Mouse (Mus musculus) adrenal gland, postnatal 4 days (tissue): Measurements from ENCODE around the gene Dclk1. TPM values are rescaled to one million over a fixed set of nuclear protein-coding genes. Genes with fewer than 3 reads are reported as not detected.

Source experiments
- DNase-seq, 2 experiments: peaks; one replicate each; pipeline ENCODE4 v3.0.0; 2021 to 2022; ENCODE audit warnings: low spot score in 2 of 2, mixed read lengths in 2 of 2
- total RNA-seq, 2 experiments: library from RNA; stranded (reverse); gene quantifications; 2 replicates each; pipeline ENCODE4 v1.2.3; 2021

Dclk1 gene
- total RNA-seq, 2 experiments from 2014 or later = 23.0 to 25.0 TPM

DNA sequence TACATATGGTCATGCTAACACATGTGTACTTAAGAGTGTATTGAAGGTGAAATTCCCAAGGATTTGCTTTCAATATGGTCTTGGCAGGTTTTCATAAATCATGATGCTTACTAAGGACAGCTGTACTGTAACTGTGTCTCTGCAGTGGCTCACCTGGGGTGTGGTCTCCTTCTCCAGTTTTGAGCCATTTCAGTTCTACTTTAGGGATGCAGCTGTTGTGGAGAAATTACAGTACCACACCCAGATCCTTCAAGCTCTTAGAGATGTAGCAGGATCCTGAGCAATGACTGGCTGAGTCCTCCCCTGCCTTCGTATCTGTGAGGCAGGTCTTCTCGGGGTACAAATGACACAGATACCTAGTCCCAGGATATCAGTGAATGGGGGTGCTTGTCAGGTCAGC is 8.5 kb downstream of the Dclk1 start:
- DNase-seq = no peak

DNA sequence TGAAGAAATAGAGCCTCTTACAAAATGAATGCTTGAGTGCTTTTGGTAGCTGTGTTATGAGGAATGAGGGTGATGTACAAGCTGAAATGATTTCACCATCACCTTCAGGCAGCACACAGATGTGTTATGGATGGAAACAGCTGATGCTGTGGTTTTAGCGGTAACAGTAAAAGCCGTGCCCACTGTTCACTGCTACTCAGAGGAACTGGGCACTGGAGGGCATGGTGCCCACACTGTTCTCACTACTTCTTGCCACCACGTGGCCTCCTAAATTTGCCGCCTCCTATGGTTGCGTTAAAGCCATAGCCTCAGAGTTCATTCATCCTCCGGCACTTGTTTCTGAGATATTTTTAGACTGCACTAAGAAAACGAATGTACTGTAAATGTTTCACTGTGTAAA is 18.0 kb downstream of the Dclk1 start:
- no peak for DNase-seq

DNA sequence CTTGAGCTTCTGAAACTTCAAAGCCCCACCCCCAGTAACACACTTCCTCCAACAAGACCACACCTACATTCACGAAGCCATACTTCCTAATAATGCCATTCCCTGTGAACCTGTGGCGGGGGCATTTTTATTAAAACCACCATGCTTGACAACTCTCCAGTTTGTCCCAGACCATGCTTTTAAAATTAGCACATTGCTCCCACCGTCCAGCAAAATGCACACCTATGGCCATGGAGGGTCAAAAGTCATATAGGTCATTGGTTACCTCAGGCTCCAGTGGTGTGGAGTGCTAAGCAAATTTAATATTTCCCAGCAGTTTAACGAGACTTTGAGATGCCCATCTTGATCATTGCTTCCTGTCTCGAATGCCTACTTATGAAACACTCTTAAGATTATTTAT is 23.9 kb downstream of the Dclk1 start:
- DNase-seq = no peak

DNA sequence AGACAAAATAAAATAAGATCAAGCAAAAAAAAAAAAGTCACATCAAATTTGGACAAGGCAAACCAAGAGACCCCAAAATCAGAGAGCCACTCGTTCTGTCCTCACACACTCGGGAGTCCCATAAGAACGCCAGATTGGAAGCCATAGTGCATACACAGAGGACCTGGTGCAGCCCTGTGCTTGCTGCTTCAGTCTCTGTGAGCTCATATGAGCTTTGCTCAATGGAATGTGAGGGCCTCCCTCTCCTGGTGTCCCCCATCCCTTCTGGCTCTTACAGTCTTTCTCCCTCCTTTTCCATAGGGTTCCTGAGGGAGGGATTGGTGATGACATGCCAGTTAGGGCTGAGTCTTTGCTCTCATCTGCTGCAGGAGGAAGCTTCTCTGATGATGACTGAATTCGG is 27.6 kb downstream of the Dclk1 start:
- no peak for DNase-seq

DNA sequence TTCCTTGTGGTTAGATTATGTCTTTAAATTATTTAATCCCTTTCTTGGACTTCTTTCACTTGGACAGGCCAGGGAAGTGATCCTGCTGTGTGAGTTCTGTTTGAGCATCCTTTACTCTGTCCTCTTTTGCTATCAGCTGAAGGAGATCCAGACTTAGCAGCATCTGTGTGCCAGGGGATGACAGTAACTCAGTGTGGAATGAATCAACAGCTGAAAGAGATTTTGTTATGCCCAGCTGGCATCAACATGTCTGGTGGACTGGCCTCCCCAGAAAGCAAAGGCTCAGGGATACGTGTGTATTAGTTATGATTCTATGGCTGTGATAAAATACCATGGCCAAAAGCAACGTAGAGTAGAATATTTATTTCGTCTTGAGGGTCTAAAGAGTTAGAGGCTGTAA is 28.2 kb downstream of the Dclk1 start:
- no peak for DNase-seq

DNA sequence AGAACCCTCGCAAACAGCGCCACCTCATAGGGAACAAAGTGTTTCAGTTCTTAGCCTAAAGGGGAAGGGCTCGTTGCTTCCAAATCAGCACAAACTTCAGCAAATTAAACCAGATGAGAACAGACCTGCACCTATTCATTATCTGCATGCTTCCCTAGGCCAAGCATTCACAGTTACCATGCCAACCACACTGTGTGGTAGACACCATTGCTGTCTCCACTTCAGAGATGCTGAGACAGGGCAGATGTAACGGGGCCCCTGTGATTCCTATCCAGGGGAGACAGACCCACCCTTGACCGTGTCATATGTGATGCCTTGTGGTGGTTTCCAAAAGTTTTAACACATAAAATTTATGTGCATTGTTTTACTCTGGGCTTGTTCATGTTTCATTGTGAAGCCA is 28.8 kb downstream of the Dclk1 start:
- no peak for DNase-seq

DNA sequence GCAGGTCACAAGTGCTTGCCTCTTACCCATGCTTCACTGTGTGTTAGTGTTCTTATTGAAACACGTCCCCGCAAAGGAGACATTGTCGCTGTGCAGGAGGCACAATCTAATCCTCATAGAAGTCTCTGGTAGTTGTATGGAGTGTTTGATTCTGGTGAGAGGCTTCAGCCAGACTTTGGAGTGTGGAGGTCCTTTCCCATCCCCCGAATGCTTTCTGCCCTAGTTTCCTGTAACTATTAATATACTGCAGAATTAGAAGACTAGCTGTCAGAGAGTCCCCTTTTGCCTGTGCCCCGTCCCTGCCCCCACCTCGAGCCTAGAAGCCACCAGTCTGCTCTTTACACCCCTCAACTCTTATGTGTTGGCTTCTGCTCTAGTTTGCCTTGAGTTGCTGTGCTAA is 30.4 kb downstream of the Dclk1 start:
- DNase-seq = no peak

DNA sequence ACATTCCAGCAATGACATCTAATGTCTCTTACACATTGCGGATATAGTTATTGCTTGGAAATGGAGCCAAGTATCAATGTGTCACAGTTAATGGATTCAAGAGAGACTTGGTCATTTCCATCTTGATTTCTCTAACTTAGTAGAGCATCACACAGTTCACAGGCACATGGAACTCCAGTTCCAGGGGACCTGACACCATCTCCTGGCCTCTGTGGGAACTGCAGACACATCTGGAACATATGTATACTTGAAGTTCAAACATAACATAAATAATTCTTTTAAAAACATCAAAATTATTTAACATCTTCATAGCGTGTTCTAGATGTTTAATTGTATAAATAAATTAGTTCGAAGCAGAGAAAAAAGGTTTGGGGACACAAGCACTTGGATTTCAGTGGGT is 34.3 kb downstream of the Dclk1 start:
- DNase-seq = no peak

DNA sequence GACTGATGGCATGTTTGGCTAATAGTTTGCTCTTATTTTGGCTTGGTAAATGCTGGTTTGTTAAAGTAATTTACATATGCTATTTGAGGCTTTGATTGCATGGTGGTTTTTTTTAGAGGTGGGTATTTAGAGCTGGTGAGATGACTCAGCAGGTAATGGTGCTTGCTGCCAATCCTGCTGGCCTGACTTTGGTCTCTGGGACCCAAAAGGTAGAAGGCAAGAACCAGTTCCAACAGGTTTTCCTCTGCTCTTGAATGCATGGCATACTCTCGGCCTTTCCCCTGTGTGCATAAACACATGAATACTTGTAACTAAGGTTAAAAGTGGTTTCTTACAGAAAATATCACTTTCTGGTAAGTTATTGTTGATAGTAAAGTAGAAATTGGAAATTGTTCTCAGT is 34.7 kb downstream of the Dclk1 start:
- no peak for DNase-seq

DNA sequence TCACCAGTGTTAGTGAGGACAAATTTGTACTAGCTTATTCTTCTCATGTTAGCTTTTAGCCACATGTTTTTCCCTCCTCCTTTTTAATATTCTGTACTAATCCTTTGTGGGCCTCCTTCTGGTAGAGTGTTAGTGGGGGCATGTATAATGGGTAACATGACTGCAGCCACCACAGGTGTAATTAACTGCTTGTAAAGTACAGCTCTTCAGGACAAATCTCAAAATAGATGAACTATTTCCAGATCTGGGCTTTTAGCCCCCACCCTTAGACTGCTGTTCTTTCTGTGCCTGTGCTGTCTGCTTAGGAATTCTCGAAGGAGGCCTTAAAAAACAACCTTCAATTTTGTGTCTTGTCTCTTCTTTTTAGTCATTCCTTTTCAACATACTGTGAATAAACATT is 35.7 kb downstream of the Dclk1 start:
- no peak for DNase-seq

DNA sequence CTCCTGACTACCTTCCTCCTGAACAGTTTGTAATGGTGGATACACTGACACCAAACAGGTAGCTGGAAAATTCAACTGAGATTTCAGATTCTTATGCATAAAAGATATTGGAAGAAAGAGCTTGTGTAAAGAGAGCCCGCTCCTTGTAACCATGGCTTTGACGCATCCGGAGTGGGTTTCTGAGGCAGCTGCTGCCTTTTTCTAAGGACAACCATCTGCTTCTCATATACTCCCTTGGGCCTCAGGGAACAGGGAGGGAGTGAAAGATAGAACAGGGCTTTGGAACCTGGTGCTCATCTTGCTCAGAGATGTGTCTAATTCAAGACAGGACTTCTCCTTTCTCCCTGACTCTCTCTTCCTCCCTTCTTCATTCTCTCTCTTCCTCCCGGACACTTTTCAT is 37.8 kb downstream of the Dclk1 start:
- no peak for DNase-seq

DNA sequence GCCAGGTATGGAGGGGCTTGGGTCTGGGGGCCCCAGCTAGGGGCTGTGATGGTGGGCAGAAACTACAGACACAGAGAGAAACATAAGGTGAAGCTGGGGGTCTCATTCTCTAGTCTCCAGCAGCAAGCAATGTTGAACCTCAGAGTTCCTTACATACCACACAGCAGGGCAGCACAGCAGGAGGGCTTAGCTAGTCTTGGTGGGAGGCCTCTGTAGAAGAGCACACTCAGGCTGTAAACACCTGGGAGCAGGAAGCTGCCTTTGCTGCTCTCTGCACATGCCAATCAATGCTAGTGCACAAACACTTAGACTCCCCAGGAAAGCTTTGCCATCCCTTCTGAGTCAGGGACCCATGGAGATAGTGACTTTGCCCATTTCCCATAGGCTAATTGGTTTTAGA is 38.3 kb downstream of the Dclk1 start:
- DNase-seq = no peak

DNA sequence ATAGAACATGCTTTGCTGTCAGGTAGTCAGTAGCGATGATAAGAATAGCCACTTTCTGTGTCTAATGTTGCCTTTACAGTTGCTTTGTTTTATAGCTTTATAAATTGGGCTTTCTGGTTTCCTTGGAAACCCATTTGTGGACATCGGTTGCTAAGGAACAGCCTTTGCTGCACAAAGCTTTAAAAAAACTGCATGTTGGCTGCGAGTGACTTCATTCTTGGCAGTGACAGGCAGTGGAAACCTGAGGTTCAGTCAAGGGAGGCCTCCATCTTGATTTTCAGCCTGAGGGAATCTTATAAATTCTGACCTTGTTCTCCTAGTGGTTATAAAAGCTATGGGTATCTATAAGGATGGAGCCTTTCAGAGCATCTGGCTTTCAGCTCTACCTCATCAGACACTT is 42.1 kb downstream of the Dclk1 start:
- DNase-seq = no peak

DNA sequence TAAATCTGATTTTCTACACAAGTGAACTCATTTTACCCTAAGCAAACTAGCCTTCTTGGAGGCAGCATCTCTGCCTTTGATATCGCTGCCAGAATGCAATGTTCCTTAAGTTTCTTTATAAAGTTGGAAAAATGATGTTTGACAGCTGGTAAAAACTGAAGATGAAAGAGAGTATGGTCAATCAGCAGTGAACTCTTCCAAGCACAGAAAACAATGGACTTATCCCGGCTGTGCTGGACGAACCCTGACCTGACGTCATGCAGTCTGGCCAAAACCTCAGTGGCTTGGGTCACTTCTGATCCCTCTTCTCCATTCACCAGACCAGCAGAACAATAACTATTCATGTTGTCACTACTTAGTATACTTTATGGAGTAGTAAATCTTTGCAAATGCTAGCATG is 46.6 kb downstream of the Dclk1 start:
- DNase-seq = no peak

DNA sequence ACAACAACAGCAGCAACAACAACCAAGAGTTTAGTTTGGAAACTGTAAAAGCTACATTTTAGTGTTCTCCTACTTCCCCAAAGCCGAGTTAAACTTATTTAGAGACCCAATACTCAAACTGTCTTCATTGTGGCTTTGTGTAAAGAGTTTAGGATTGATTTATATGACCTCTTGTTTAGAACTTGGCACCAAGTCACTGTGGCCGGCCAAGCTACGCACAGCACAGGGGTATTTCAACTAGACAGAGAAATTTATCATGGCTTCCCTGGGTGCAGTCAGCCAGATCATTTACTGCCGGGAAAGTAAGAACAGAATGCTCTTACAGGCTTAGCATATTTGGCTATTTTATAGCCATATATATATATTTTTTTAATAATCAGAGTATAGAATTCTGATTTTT is 49.8 kb downstream of the Dclk1 start:
- no peak for DNase-seq

DNA sequence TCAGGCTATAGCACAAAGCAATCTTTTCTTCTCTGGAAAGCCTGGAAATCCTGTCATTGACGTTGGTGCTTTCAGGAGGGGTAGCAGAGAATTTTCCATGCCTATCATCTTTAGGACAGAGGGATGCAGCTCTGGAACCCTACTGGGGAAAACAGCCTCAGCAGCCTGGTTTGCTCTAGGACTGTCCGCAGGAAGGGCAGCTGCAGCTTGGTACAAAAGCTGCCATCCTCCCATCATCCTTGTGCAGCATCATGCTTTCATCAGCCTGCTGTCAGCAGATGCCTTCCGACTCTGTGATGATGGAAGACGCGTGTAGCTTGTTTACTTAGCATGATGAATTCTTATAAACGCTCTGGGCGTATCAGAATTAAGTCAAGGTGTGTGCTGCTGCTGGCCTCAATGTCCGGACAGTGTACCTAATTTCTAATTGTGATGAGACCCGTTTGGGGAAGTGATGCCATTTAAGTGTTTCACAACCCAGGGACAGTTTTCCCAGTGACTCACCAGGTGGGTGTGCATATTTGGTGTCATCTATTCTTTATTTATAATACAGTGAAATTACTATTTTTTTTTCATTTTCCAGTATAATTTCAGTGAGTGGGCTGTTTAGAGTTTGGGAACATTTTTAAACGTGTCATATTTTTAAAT is 50.7 kb downstream of the Dclk1 start:
- DNase-seq = no peak

DNA sequence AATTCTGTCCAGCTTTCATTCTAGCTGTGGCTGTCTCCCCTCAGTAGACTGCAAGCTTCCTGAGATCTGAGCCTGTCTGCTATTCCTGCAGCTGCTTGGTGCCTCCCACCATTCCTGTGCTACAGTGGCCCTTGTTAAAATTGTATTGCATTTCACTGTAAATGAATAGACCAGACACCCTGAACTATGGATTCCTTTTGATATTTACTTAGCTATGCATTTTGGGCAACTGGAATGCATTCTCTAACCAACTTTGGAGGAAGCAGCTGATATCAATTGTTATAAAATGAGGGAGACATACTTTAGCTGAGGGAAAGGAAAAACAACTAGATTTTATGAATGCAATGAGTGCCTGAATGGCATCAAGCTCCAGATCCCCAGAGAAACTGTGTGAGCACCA is 63.5 kb downstream of the Dclk1 start:
- DNase-seq = no peak

DNA sequence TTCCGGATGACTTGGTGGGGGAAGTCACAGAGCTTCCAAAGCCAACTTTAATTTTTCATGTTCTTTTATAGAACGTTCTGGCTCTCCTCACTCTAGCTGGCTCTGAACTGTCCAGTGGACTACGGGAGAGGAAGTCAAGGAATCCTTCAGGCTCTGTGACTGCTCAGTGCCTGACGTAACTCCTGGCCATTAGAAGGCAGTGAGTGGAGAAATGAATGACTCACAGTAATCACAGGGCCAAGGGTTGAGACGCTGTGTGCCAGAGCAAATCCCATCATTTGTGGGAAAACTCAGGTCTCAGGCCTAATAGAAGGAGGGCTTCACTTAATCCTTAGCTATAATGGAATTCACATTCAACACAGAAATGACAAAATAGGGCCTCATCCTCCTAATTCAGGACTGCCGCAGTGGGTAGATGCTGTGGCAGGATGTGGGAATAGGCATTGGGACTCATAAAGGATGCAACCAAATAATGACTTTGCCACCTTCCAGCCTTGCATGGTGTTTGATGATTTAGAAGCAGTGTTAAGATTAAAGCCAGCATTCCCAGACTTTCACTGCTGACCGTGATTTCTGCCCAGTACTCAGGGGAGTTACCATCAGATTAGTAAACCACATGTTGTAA is 65.5 kb downstream of the Dclk1 start:
- no peak for DNase-seq

DNA sequence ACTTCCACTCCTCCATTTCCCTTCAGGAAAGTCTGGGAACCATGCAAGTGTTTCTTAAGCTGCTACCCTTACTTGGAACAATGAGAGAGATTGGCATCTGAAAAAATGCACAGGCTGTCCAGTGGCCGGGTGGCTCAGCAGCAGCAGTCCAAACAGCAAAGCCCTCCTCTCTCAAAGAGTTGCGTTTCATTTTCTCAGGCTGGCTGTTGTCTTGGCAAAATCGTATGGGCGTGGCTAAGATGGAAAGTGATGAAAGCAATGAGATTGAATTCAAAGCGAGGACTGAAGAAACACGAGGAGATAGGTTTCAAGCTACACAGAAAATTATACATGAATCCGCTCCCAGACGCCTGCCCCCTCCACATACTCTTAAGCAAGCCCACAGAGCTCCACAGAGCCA is 67.8 kb downstream of the Dclk1 start:
- no peak for DNase-seq

DNA sequence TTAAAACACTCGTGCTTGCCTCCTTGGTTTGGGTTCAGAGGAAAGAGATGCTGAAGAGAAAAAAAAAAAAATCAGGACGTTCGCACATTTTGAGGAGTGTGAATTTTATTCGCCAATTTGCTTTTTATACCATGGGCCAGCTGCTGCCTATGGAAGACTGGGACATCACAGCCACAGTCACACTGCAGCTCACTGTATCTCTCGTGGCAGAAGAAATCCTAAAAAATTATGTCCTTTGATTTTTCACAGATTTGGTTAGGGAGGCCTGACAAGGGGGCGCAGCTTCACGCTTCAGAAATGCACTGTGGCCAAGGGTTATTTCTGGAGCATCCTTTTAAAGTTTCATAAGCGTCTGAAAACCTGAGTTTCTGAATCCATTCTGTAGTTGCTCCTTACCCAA is 73.7 kb downstream of the Dclk1 start:
- DNase-seq = no peak

DNA sequence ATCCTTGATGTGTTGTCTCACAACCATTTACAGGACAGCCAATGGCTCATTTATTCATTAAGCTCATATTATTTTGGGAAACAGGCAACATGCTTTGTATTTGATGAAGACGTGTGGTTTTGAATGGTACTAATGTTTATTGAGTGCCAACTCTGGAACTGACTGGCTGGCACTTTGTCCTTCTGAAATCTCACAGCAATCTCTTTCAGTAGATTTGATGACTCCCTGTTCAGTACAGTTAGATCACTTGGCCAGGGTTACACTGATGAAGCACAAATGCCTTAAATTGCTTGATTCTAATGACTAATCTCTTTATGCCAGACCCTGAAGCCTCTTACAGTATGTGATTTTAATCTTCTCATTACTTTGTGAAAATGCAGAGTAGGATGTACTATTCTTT is 75.9 kb downstream of the Dclk1 start:
- no peak for DNase-seq

DNA sequence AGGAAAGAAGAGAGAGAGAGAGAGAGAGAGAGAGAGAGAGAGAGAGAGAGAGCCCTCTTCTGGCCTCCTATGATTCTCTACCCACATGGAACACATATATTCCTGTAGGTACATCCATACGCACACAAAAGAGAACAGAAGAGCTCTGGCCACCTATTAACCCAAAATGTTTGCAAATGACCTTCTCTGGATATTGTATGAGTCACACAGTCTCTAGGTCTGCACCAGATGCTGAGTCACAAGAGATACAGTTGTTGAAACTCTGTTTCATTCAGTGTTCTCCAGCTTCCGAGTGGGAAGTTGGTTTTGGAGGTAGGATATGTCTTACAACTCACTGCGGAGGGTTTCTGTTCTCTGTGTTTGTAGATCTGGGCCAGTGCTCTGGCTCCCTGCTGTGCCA is 78.4 kb downstream of the Dclk1 start:
- DNase-seq = no peak

DNA sequence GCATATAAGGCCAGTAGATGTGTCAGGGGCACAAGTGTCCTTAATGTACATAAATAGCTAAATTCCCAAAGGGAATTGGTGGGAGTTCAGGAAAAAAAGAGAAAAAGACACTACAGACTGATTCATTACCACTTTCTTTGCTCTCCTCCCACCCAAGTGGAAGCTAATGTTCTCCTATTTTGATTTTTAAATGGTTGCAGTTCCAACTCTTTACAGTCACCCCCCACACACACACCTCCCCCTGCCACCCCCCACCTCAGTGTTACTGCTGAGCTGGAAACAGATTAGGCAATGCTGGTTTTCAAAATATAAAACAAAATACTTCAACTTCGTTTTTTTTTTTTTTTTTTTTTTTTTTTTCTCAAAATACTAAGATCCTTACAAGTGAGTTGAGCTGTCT is 81.9 kb downstream of the Dclk1 start:
- DNase-seq = no peak

DNA sequence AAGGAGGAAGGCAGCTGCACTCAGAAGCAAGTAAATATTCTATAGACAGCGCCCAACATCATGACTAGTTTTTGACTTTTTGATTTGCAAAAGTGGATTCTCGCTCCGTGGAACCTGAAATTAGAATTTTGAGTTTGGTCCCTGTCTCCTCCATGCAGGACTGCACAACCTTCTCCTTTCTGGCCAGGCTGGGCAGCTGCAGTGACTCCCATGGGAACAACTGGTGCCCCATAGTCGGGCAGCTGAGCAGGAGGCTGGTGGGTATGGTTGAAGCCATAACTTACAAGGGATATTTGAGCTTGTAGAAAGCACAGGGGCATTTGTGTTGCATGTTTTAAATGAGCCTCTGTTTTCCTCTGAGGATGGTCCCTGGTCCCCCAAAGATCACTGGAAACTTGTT is 88.3 kb downstream of the Dclk1 start:
- DNase-seq = no peak
